Mouse (Mus musculus): ENCODE data around the gene Arsa.

Gene Arsa

DNA sequence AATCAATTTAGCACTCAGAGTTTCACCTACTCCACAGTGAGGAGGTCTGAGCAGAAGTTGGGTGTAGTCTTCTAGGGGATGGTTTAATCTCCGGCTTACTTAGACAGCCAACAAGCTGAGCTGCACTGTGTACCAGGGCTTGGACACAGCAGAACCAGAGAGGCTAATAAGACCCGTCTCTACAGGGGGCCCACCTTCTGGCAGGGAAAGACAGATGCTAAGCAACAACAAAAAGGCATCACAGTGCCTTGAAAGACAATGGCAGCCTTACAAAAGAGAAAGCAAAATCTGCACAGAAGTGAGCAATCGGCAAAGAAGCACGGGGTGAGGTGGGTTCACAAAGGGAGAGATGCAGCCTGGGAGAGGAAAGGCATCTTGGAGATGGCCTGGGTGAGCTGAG, 18.9 kb upstream of the Arsa start:
- DNase-seq (ENCODE audit: low read depth, low spot score), result no peak

DNA sequence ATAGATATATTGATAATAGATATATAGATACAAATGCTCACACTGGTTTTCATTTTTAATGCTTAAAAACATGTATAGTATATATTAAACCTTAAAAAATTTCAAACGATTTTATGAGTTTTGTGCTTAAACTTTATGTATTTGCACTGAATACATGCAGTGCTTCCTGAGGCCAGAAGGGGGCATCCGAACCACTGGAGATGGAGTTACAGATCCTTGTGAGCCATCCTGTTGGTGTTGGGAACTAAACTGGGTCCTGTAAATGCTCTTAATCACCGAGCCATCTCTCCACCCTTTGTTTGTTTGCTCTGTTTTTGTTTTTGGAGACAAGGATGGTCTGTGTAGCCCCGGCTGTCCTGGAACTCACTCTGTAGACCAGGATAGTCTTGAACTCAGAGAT, 17.7 kb upstream of the Arsa start:
- DNase-seq (ENCODE audit: low read depth, low spot score), result peak; percentile 21

DNA sequence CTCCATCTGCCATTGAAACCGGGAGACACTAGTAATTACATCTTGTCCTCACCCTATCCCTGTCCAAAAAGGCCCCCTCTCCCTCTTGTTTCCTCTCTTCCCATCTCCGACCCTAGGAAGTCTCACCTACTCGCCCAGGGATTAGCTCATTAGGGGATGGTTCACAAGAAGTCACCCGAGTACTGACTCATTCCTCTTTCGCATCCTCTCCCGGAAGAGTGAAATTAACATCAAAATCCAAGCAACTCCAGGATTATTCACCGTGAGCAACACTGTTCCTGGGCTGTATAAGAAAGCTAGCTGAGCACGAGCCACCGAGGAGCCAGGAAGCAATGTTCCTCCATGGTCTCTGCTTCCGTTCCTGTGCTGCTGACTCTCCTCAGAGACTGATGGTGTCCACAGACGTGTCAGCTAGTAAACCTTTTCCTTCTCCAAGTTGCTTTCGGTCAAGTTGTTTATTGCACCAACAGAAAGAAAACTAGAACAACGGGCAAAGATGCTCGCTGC, 11.4 kb upstream of the Arsa start:
- DNase-seq (ENCODE audit: low read depth, low spot score), result no peak

DNA sequence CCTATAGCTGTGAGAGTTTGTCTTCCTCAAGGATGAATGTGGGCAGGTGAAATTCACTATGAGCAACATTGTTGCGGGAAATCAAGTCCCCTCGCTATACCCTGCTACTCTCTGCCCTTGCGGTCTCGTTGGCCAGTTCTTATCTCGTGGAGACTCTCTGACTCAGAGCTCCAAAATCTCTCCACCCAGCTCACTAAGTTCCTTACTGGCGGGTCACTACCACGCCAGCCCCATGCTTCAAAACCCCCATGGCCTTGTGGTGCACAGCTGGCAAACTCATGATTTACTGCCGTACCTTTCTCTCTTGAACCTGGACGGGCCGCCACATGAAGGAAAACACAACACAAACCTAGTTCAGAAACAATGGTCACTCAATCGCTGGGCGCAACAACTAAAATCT, 11.0 kb upstream of the Arsa start:
- DNase-seq (ENCODE audit: low read depth, low spot score), result no peak

DNA sequence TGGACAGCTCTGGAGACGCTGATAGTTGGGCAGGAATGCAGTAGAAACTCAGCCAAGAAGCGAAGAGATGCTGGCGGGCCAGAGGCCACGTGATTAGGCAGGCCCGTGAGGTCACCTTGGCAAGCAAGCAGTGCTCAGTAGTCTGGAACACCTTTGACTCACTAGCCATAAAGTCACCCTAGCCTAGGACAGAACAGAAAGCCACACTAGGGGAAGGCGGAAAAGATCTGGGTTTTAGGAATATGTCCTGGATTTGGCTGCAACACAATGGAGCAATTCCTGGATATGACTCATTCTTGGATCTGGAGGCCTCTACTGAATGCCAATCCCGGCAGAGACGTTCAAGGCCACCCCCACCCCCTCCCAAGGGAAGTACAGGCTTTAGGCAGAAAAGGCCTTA, 3.4 kb upstream of the Arsa start:
- DNase-seq (ENCODE audit: low read depth, low spot score), result no peak

DNA sequence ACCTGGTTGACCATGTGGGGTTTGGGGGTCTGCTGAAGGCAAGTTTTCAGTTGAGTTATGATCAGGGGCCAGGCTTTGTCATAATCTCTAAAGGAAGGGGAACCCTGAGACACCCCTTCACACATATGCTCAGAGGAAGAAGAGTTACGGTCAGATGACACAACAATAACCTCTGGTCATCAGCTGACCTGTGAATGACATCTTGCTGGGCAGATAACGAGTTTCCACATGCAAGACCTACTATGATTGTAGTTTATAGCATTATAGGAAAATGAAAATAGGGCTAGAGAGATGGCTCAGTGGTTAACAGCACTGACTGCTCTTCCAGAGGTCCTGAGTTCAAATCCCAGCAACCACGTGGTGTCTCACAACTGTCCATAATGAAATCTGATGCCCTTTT, 1.4 kb upstream of the Arsa start:
- DNase-seq (ENCODE audit: low read depth, low spot score), result no peak

DNA sequence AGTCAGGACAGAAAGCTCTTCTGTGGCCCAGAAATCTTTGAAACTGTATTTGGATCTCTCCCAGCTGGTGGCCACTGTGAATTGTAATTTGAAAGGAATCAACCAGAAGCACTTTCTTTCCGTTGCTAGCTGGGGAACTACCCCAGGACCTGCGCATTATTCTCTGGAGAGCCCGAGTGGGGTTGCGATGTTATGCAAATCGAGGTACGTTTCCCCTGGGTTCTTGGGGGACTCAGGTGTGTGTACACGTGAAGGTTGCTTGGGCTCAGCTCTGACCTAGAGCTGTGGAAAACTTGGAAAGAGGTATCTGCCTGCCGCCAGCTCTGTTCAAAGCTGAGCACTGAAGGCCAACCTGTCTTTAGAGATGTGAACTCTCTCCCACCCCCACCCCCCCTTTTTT, 581 bp upstream of the Arsa start:
- DNase-seq (ENCODE audit: low read depth, low spot score), result no peak

DNA sequence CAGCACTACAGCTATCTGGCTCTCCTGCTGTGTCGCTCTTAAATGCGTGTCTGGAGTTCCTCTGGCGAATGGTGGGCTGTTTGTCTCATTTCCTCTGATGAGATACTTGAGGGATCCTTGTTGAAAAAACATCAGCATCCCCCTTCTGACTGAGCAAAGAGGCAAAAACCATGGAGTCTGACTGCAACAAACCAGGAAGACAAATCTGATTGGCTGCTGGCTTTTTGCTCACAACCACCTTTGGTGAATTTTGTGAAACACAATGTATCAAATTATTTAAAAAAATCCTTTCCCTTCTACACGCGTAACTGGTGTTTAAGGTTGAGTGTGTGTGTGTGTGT, 780 bp downstream of the Arsa start:
- peak; percentile 66 for DNase-seq (ENCODE audit: low read depth, low spot score)

DNA sequence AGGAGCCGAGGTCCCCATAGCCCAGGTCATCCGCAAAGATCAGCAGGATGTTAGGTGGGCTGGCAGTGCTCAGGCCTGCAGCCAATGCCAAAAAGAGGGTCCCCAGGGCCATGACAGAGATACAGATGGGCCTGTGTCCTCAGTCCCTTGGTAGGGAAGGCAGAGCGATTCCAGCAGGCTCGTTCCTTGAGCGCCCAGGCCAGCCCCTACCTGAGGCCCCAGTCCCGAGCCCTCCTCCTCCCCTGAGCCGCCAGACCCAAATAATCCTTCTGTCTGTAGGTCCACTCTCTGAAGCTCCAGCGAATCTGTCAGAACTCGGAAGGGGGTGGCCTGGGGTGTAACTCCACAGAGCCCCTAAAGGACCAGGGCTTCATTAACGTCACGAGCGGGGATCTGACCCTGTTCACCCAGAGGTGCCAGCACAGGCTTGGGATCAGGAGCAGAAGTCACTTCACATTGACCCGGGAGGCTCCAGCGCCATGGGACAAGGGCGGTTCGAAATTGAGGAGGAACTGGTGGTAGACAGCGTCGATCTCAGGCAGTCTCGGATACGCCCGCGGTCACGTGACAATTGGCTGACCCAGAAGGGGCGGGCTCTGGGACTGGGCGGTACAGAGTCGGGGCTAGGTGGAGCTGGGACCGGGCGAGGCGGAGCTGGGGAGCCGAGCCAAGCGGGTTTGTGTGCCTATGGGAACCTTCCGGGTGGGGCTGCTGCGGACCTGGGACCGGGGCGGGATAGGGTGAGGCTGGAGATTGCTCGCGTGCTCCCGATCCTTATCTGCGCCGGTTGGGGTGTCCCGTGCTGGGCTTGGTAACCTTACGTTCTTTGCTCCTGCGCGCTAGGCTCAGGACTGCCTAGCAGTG, 1.4 kb downstream of the Arsa start:
- peak; percentile 95 for DNase-seq (ENCODE audit: low read depth, low spot score)

DNA sequence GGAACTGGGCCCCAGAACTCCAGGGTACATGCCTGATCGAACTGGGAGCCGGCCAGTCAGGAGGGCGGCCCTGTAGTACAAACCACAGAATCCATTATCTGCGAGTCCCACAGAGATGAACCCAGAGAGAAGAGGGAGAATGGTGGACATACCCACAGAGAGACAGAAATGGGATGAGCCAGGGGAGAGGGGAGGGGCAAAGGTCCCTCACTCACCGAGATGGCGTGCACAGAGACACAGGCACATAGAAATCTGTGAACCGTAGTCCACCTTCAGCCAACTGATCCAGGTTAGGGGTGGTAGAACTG, 2.0 kb downstream of the Arsa start:
- no peak for DNase-seq (ENCODE audit: low read depth, low spot score)

DNA sequence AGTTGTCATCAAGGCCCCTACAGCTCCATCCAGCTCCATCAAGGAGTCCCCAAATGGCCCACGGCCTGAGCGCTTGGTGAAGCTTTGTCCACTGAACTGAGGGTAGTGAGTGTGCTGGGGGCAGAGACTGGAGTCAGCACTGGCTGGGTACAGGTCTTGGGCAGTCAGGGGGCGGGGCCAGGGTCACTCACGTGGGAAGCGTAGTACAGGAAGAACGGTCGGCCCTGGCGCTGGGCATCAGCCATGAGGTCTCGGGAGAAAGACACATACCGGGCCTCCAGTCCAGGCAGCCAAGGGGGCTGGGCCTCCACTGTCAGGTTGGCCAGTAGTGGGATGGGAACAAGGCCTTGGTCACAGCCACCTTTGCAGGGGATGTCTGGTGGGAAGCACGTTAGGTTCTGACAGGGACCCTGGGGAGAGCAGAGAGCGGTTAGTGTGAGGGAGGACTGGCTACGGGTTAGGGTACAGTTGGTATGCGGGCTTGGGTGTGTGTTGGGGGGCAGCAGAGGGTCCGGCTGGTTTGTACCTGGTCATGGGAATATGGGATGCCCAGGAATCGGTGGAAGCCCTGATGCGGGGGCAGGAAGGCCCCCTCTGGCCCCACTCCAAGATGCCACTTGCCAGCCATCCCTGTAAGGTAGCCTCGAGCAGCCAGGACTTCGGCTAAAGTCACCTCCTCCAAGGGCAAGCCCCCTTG, 2.5 kb downstream of the Arsa start:
- no peak for DNase-seq (ENCODE audit: low read depth, low spot score)

DNA sequence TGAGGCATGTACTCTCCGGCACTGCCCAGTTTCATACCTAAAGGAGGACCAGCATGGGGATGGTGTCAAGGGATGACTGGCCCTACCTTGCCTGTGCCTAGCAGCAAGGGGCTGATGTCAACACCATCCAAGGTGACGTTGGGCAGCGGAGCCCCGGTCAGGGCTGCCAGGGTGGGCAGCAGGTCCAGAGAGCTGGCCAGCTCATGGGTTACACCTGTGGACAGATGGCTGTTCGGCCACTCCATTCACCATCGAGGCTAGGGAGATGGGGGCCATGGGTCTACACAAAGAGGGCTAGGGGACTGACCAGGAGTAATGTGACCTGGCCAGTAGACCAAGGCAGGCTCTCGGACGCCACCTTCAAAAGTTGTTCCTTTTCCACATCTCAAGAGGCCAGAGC, 3.3 kb downstream of the Arsa start:
- no peak for DNase-seq (ENCODE audit: low read depth, low spot score)

DNA sequence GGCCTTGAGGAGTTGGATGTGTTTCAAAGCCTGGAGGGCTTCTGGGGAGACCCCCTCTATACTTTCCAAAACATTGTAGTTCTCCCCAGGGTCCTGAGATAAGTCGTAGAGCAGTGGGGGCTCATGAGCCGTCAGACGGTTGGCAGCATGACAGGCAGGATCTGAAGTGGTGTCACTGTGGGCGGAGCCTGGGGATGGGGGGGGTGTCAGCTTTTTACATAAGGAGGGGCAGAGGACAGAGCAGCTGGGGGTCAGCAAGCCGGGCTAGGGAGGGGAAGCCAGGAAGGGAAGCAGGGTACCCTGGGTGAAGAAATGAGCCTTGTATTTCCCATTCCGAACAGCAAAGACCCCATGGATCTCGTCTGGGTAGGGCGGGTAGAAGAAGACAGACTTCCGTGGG, 3.9 kb downstream of the Arsa start:
- no peak for DNase-seq (ENCODE audit: low read depth, low spot score)

DNA sequence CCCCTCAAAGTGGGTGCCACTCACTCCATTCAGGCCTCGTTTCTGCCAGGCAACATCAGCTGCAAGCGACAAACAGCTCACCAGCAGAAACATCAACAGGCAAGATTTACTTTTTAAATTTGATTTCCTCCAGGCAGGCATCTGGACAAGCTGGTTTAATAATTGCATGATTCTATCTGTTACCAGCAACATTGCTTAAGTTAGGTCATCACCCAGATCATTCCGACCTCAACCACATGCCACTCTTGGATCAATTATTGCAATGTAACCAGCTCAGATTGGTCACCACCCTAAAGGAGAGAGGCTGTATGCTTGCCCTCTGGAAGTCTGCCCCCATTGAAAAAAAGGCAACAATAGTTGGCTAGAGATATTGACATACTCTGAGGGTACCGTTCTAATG, 5.7 kb downstream of the Arsa start:
- no peak for DNase-seq (ENCODE audit: low read depth, low spot score)

DNA sequence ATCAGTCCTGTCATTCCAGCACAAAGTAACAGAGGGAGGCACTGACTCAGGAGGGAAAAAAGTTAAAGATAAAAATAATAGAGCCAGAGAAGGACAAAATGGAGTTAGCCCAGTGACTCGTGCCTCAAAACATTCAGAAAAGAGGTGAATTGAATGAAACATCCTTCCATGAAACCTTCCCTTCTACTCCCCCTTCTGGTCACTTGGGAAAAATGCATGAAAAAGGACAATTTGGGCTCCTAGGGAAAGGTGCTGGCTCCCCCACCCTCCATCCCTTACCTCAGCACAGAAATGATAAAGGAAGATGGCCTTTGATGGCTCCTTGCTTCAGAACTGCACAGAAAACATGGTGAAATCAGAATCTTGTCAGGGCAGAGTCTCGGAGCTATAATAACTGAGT, 8.6 kb downstream of the Arsa start:
- DNase-seq (ENCODE audit: low read depth, low spot score), result peak; percentile 57

DNA sequence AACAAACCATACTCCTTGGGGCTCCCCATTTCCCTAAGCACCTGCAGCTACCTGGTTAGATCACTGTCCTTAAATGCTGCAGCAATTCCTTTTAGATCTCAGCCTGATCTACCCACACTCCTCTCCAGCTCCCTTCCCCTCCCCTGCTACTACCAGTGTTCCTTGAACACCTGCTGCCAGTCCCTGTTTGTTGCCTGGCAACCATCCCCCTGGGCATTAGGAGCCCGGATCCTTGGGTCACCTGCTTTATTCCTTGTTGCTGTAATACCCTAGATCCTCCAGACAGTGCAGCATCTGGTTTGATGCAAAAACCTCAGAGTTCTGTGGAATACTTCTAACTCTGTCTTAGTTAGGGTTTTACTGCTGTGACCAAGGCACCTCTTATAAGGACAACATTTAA, 12.2 kb downstream of the Arsa start:
- DNase-seq (ENCODE audit: low read depth, low spot score), result no peak

DNA sequence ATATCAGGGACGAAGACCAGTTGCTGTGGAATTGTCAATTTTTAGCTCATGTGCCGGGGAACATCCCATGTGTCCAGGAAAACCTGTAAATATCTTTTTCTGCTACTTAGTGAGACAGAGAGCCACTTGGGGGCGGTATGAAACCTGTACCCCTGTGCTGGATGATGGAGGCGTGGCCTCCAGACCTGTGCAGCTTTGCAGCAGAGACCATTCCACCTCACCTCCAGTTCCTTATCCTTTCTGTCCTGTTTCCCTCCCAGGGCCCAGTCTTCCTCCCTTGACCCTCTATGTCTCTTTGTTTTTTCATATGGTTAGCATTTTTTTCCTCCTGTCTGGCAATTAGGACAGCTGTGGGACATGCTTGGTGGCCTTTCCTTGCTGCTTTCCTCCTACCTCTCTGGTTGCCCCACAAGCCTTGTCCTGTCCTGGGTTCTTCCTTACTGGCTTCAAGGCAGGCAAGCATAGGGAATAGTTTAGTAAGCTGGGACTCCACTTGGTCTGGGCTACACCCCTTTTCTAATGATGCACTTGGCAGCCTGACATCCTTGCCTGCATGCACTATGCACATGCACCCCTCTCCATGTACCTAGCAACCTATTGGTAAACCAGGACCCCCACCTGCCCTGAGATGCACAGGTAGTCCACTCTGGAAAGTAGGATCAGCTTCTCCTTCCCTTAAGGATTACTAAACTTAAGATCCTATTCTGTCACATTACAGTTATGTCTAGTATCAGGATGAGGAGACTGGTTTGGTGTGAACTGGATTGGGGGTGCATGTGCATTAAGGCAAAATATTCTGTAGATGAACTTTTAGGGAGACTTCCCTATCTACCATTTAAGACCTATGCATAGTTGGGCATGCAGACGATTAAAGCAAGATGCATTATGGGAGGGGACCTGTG, 13.6 kb downstream of the Arsa start:
- DNase-seq (ENCODE audit: low read depth, low spot score), result peak; percentile 30

DNA sequence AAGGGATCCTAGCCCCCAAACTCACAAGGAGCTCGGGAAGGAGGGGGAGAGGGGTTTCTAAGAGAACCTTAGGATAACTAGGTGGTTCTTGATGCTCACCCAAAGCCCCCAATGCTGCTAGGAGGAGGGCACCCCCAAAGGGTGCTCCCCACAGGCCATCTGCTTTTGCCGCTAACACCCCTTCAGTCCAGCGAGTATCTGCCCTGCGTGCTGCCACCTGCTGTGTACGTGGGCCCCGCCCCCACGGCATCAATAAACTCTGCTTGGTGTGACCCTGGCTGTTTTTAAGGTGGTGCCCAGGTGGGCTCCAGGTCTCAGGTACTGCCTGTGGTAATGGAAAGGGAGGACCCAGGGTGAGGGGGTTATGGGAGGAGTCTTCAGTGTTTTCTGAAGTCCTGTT, 15.0 kb downstream of the Arsa start:
- no peak for DNase-seq (ENCODE audit: low read depth, low spot score)

DNA sequence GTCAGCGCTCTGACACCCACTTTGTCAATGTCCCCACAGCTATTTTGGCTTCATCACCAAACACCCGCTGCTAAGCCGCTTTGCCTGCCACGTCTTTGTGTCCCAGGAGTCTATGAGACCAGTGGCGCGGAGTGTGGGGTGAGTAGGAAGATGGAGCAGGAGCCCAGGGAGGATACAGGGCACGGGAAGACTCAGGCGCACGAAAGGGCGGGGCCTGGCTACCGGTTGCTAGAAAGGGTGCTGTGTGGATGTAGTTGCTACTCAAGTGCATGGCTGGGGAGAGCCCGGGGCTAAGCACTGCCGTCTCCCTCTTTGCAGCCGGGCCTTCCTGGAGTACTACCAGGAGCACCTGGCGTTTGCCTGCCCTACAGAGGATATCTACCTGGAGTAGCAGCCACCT, 15.9 kb downstream of the Arsa start:
- no peak for DNase-seq (ENCODE audit: low read depth, low spot score)

DNA sequence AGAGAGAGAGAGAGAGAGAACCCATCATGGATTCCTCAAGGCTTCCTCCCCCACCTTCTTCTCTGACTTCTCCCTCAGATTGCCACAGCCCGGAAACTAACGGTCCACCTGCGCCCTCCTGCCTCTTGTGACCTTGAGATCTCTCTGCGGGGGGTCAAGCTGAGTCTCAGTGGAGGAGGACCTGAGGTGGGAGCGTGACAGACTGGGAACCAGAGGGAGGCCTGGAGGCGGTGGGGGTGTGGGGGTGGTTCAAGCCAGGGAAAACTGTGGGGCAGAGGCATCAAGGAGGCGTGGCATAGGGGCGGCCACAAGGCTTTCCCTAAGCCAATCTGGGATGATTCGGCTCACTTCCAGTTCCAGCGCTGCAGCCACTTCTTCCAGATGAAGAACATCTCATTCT, 16.9 kb downstream of the Arsa start:
- DNase-seq (ENCODE audit: low read depth, low spot score), result no peak

DNA sequence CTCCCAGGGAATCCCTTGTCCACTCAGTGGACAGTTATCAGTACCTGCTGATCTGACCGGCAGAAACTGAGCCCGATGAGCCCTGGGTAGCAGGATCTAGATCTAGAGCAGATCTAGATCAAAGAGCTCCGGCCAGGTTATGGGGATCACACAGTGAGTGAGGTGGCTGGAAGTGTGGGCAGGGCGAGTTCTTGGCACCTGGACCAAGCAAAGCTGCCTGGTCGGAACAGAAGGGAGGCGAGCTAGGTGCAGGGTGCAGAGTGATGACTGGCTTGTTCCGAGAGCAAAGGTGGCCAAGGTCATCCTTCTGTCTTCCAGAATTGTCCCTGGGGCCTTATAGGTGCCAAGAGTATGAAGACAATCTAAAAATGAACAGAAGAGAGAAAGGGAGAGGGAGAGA, 17.4 kb downstream of the Arsa start:
- no peak for DNase-seq (ENCODE audit: low read depth, low spot score)

DNA sequence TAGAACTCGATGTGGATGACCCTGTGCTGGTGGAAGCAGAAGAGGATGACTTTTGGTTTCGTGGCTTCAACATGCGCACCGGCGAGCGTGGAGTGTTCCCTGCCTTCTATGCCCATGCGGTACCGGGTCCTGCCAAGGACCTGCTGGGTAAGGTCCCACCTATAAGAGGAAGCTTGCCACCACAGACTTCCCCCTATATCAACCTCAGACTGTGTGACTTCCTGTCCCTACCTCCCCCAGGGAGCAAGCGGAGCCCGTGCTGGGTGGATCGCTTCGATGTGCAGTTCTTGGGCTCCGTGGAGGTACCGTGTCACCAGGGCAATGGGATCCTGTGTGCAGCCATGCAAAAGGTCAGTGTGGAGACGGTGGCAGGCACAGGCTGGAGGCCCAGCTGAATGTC, 18.3 kb downstream of the Arsa start:
- peak; percentile 22 for DNase-seq (ENCODE audit: low read depth, low spot score)
